Mouse (Mus musculus) heart, postnatal 0 days (tissue): ENCODE data around the gene Ak7.

Experiments used
- CTCF ChIP-seq: IDR thresholded peaks from 2 replicates; pipeline ENCODE4 v1.5.1; 2016; ENCODE audit warnings: antibody characterized with exemption, control low read depth, low read depth
- EP300 ChIP-seq: IDR thresholded peaks from 2 replicates; pipeline ENCODE4 v1.6.1; 2016; ENCODE audit warnings: antibody characterized with exemption, low read depth

GRCm38 (mm10) chr12:105730851-105731460 lies 25.2 kb downstream of the Ak7 start:
- TF ChIP-seq CTCF (no peak), EP300 (no peak)
